Mouse (Mus musculus) kidney, postnatal 0 days (tissue): ENCODE data around the gene Myh7b. TPM values are rescaled to one million over a fixed set of nuclear protein-coding genes. Genes with fewer than 3 reads are reported as not detected.

Experiments used
- ATAC-seq: fragments of 200-750 bp; cut with Nextera tagmentation; replicated peaks from 2 replicates; pipeline ENCODE4 v1.8.0; 2017; ENCODE audit warnings: low read depth, moderate number of reproducible peaks, moderate TSS enrichment, moderate library complexity; ENCODE audit not compliant: low FRiP score
- DNase-seq: peaks from one replicate; pipeline ENCODE4 v3.0.0-alpha.2; 2016; ENCODE audit warnings: low spot score
- H3K27ac ChIP-seq: fragments of 300-500 bp; sonication (generic); 2 replicates; pipeline ENCODE4 v1.5.1; 2014; ENCODE audit warnings: mild to moderate bottlenecking
- H3K27me3 ChIP-seq: fragments of 300-500 bp; sonication (generic); 2 replicates; pipeline ENCODE4 v1.6.1; 2014; ENCODE audit warnings: low read length, mixed read lengths; ENCODE audit not compliant: insufficient read depth
- H3K36me3 ChIP-seq: fragments of 300-500 bp; sonication (generic); 2 replicates; pipeline ENCODE4 v1.6.1; 2014; ENCODE audit warnings: low read length, mixed read lengths; ENCODE audit not compliant: insufficient read depth
- H3K4me1 ChIP-seq: fragments of 300-500 bp; sonication (generic); replicated peaks from 2 replicates; pipeline ENCODE4 v1.6.1; 2014; ENCODE audit warnings: antibody characterized with exemption, low read length, mixed read lengths; ENCODE audit not compliant: insufficient read depth
- H3K4me2 ChIP-seq: fragments of 300-500 bp; sonication (generic); 2 replicates; pipeline ENCODE4 v1.6.1; 2014; ENCODE audit warnings: mild to moderate bottlenecking, low read length, moderate library complexity, mixed read lengths
- H3K4me3 ChIP-seq: fragments of 300-500 bp; sonication (generic); replicated peaks from 2 replicates; pipeline ENCODE4 v1.5.1; 2014; ENCODE audit warnings: low read depth, low read length
- H3K9ac ChIP-seq: fragments of 300-500 bp; sonication (generic); 2 replicates; pipeline ENCODE4 v1.6.1; 2014; ENCODE audit warnings: low read depth, low read length
- H3K9me3 ChIP-seq: fragments of 300-500 bp; sonication (generic); replicated peaks from 2 replicates; pipeline ENCODE4 v1.6.1; 2016; ENCODE audit warnings: low read length, inconsistent platforms, mixed read lengths
- CTCF ChIP-seq: IDR thresholded peaks from 2 replicates; pipeline ENCODE4 v1.5.1; 2016; ENCODE audit warnings: antibody characterized with exemption, low read depth, mild to moderate bottlenecking, moderate library complexity
- WGBS: fragments of 180-500 bp; shearing (Covaris S2); extraction: QIAGEN DNeasy Blood & Tissue Kit; methylation state at CpG from one replicate; pipeline ENCODE4 v1.1.7; 2014; 5-methylcytosine and 5-hydroxymethylcytosine counted together
- polyA plus RNA-seq: library from polyadenylated mRNA; unstranded; fragments of >200 nt; fragmentation: Nextera tagmentation; extraction: Ambion mirVana; gene quantifications from 2 replicates; pipeline ENCODE4 v1.2.1, GENCODE M21; 2015

The Myh7b gene
- polyA plus RNA-seq, 1 experiment from 2014 or later: 0.47 TPM

DNA sequence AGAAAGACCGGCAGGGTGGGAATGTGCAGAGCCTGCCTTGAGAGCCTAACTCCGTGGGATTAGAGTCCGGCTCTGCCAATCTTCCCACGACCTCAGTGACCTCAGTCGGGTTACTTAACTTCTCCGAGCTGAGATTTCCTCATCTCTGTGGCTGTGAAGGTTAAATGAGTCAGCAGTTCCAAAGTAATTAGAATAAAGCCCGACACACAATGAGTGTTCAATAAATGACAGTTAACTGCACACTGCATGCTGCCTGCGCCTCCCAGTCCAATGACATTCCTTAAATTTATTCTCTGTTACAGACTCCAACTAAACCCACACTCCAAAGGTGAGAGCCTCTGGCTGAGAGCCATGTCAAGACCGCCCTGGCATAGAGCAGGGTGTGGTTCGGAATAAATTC is 25.5 kb upstream of the Myh7b start:
- Histone ChIP-seq H3K36me3 (no peaks in the 10 kb centered on the region), H3K27me3 (no peaks in the 10 kb centered on the region), H3K9me3 (no peaks in the 10 kb centered on the region), H3K4me1 (no peaks in the 10 kb centered on the region), H3K9ac (no peak overlapping the region), H3K27ac (peak overlapping the region; percentile 50; the same call in 1 of the 2 replicates), H3K4me3 (no peak overlapping the region), H3K4me2 (no peak overlapping the region)
- peak; percentile 8 for DNase-seq
- peak; percentile 37; the same call in 1 of the 2 replicates for ATAC-seq
- TF ChIP-seq CTCF: no peak
- 60% methylated on average over 10 of the region's 10 CpGs for WGBS

DNA sequence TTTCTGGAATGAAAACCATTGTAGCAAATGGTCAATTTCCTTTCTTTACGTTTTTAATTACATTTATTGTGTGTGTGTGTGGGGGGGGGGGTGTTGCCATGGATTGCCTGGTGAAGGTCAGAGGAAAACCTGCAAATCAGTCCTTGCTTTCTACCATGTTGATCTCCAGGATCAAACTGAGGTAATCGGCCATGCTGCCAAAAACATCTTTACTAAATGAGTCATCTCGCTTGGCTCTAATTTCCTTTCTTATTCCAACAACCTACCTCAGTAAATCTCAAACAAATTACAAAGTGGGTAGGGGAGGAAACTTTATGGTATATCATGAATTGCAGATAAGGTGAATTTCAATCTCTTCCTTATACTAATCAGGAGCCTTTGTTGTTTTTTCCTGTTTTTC is 22.9 kb upstream of the Myh7b start:
- no peak for TF ChIP-seq CTCF
- no peak for ATAC-seq

DNA sequence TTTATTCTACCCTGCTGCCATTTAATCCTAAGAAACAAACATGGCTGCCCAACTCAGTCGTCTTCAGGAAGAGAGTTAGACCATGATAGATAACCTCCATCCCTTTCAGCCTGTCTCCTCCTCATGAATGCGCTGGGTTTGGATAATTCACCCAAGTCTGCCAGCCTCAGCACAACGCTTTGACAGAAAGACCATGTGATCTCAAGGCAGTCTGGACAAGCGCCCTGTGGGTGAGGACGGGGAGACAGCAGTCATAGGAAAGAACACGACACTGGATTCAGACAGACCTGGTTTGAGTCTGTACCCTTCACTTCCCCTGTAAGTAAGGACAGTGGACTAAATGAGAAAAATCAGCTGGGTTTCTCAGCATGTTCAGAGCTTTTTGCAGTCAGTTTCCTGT is 21.5 kb upstream of the Myh7b start:
- WGBS: 72% methylated on average over 6 of the region's 6 CpGs
- no peak for TF ChIP-seq CTCF
- H3K9ac ChIP-seq: no peak overlapping the region

More for the DNA sequence above, 22.9 kb upstream of the Myh7b start:
- DNase-seq: no peak
- H3K9ac ChIP-seq: no peak overlapping the region
- H3K4me3 ChIP-seq: no peak overlapping the region
- H3K36me3 ChIP-seq: no peaks in the 10 kb centered on the region
- 69% methylated on average over 3 of the region's 3 CpGs for WGBS
- no peaks in the 10 kb centered on the region for H3K27me3 ChIP-seq
- H3K9me3 ChIP-seq: no peaks in the 10 kb centered on the region
- H3K4me2 ChIP-seq: no peak overlapping the region
- H3K4me1 ChIP-seq: peaks cover 4% of the 10 kb centered on the region; the same call in 1 of the 2 replicates
- no peak overlapping the region for H3K27ac ChIP-seq

DNA sequence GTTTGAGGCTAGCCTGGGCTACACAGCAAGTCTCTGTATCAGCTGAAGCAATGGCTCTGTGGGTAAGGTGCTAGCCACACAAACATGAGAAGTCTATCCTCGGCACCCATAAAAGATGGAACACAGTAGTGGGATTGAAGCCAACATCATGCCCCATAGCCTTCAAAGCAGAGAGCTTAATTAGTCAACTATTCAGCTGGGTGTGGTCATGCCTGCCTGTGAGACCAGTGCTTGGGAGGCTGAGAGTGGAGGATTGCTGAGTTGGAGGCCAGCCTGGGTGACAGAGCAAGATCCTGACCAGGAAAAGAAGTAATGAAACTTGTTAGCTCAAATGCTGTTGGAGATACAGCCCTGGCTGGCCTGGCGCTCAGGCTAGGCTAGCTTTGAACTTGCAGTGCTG is 20.1 kb upstream of the Myh7b start:
- Histone ChIP-seq H3K9me3 (no peaks in the 10 kb centered on the region), H3K4me2 (peak overlapping the region; percentile 55; the same call in 1 of the 2 replicates), H3K36me3 (no peaks in the 10 kb centered on the region), H3K4me3 (no peak overlapping the region), H3K27ac (0 out of 2 replicates have a peak overlapping the region, but pooled peaks have one; percentile 89), H3K9ac (no peak overlapping the region), H3K27me3 (no peaks in the 10 kb centered on the region), H3K4me1 (peaks cover 4% of the 10 kb centered on the region; the same call in 1 of the 2 replicates)
- no peak for TF ChIP-seq CTCF
- DNase-seq (no peak), ATAC-seq (no peak)
- WGBS: 86% methylated on average over 2 of the region's 2 CpGs

More for the DNA sequence above, 21.5 kb upstream of the Myh7b start:
- H3K27ac ChIP-seq: no peak overlapping the region
- H3K4me1 ChIP-seq: peaks cover 4% of the 10 kb centered on the region; the same call in 1 of the 2 replicates
- no peaks in the 10 kb centered on the region for H3K27me3 ChIP-seq
- no peak for ATAC-seq
- H3K4me3 ChIP-seq: no peak overlapping the region
- H3K36me3 ChIP-seq: no peaks in the 10 kb centered on the region
- H3K4me2 ChIP-seq: no peak overlapping the region
- H3K9me3 ChIP-seq: no peaks in the 10 kb centered on the region
- DNase-seq: no peak

DNA sequence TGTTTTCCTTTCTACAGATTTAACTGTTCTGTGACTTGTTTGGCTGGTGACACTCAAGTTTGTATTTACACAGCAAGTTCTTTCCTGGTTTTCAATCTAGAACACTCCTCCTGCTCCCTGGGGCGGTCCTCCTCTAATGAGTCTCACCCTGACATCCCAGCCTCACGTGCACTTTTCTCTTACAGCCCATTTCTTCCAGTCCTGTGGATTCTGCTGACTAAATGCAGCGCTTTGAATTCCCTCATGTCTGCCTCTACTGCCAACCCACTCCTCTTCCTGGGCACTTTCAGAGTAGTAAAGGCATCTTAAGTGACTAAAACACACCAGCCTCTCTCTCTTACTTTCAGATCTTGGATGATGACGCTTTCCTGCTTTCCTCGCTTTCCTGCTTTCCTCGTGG is 19.3 kb upstream of the Myh7b start:
- Histone ChIP-seq H3K4me3 (peak overlapping the region; percentile 52), H3K4me1 (peaks cover 4% of the 10 kb centered on the region; the same call in 1 of the 2 replicates), H3K9ac (peak overlapping the region; percentile 72), H3K4me2 (peak overlapping the region; percentile 55), H3K36me3 (no peaks in the 10 kb centered on the region), H3K9me3 (no peaks in the 10 kb centered on the region), H3K27me3 (no peaks in the 10 kb centered on the region), H3K27ac (peak overlapping the region; percentile 89)
- ATAC-seq (no peak), DNase-seq (peak; percentile 51)
- TF ChIP-seq CTCF: no peak
- WGBS: 3% methylated on average over 6 of the region's 6 CpGs

DNA sequence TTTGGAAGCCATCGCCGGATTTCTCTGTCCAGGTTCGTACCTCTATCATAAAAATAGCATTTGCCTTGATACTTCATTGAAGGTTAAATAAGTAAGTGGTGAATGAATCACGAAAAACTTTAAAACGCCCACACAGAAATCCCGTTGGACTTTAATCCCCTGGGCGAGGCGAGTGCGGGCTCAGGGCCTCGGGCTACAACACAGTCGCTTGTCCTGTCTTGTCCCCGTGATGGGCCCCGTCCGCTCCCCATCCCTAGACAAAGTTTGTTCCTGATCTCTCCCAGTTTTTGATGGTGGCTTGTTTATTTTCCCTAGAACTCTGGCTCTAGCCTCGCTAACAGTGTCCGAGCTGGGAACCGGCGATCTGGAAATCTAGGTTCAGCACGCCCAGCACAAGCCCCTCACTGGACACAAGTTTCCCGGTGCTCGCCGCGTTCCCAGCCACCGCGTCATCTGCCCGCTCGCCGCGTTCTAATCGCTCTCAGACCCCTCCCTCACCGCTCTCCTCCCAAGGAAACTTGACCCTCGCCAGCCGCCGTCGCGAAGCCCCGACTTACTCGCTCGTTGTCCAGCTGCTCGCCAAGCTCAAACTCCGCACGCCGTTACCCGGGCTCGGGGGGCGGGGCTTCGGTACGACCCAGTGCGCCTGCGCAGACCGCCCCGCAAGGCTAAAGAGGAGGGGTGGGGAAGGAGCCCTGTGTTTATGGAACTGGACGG is 18.7 kb upstream of the Myh7b start, which contains the start of gene Gss:
Gene Gss (minus strand): TSS at position 674 of the 717 bp plus-strand sequence.
- Histone ChIP-seq H3K27ac (peak within 1 kb of the TSS; percentile 89), H3K4me1 (peaks cover 4% of the 10 kb centered on the region; the same call in 1 of the 2 replicates), H3K4me3 (peak within 1 kb of the TSS; percentile 52), H3K9me3 (no peaks in the 10 kb centered on the region), H3K36me3 (no peaks in the 10 kb centered on the region), H3K4me2 (peak within 1 kb of the TSS; percentile 55), H3K27me3 (no peaks in the 10 kb centered on the region), H3K9ac (peak within 1 kb of the TSS; percentile 72)
- ATAC-seq (peak; percentile 89), DNase-seq (peak; percentile 99)
- 0% methylated on average over 53 of the region's 53 CpGs for WGBS
- no peak for TF ChIP-seq CTCF
